Mouse (Mus musculus) liver, embryonic 14.5 days (tissue): ENCODE measurements around the gene Hist2h3b. TPM values are rescaled to one million over a fixed set of nuclear protein-coding genes. Genes with fewer than 3 reads are reported as not detected.

Source experiments
- ATAC-seq: fragments of 200-750 bp; cut with Nextera tagmentation; 2 replicates; pipeline ENCODE4 v1.8.0; 2017; ENCODE audit warnings: moderate number of reproducible peaks, mild to moderate bottlenecking, moderate library complexity; ENCODE audit not compliant: insufficient read depth
- DNase-seq, 3 experiments: peaks; one replicate each; pipeline ENCODE4 v3.0.0-alpha.2; 2012 to 2013; ENCODE audit warnings: low read depth in 3 of 3, low spot score in 3 of 3
- H3K27ac ChIP-seq: fragments of 300-500 bp; sonication (generic); 2 replicates; pipeline ENCODE4 v1.5.1; 2014; ENCODE audit warnings: moderate library complexity, mild to moderate bottlenecking, control low read depth, inconsistent platforms
- H3K27me3 ChIP-seq: fragments of 300-500 bp; sonication (generic); 2 replicates; pipeline ENCODE4 v1.6.1; 2014; ENCODE audit warnings: mild to moderate bottlenecking, low read length, moderate library complexity; ENCODE audit not compliant: control insufficient read depth, insufficient read depth
- H3K36me3 ChIP-seq: fragments of 300-500 bp; sonication (generic); replicated peaks from 2 replicates; pipeline ENCODE4 v1.6.1; 2014; ENCODE audit warnings: low read depth; ENCODE audit not compliant: control insufficient read depth, insufficient read depth
- H3K4me1 ChIP-seq, 2 experiments: fragments of 200-500 bp in 1 of 2; fragments of 300-500 bp in 1 of 2; sonication (generic) in 1 of 2; replicated peaks; 2 replicates each; pipeline ENCODE4 v1.6.1; 2012 to 2014; ENCODE audit warnings: antibody characterized with exemption in 1 of 2, inconsistent platforms in 1 of 2, low read length in 1 of 2; ENCODE audit not compliant: control insufficient read depth in 2 of 2, insufficient read depth in 2 of 2
- H3K4me2 ChIP-seq: fragments of 300-500 bp; sonication (generic); 2 replicates; pipeline ENCODE4 v1.6.1; 2014; ENCODE audit warnings: low read depth, mild to moderate bottlenecking, control low read depth, moderate library complexity
- H3K4me3 ChIP-seq, 2 experiments: fragments of 200-500 bp in 1 of 2; fragments of 300-500 bp in 1 of 2; sonication (generic) in 1 of 2; 2 replicates each; pipeline ENCODE4 v1.5.1; 2012 to 2014; ENCODE audit warnings: low read depth in 2 of 2, low read length in 2 of 2, mild to moderate bottlenecking in 2 of 2, control low read depth in 1 of 2, inconsistent platforms in 1 of 2, moderate library complexity in 1 of 2; ENCODE audit not compliant: insufficient read depth in 1 of 2
- H3K9ac ChIP-seq: fragments of 300-500 bp; sonication (generic); replicated peaks from 2 replicates; pipeline ENCODE4 v1.6.1; 2014; ENCODE audit warnings: mild to moderate bottlenecking, control low read depth, moderate library complexity
- H3K9me3 ChIP-seq: fragments of 300-500 bp; sonication (generic); 2 replicates; pipeline ENCODE4 v1.6.1; 2016; ENCODE audit warnings: low read length, mixed read lengths; ENCODE audit not compliant: control insufficient read depth
- CTCF ChIP-seq: IDR thresholded peaks from 2 replicates; pipeline ENCODE4 v1.5.1; 2016; ENCODE audit warnings: antibody characterized with exemption, low read depth, control low read depth
- EP300 ChIP-seq: IDR thresholded peaks from 2 replicates; pipeline ENCODE4 v1.6.1; 2016; ENCODE audit warnings: antibody characterized with exemption, low read depth
- WGBS: fragments of 180-500 bp; shearing (Covaris S2); extraction: QIAGEN DNeasy Blood & Tissue Kit; methylation state at CpG from one replicate; pipeline ENCODE4 v1.1.7; 2014; ENCODE audit not compliant: insufficient replicate concordance; 5-methylcytosine and 5-hydroxymethylcytosine counted together
- polyA plus RNA-seq, 2 experiments: library from polyadenylated mRNA; depleted of rRNA in 1 of 2; stranded (reverse) in 1 of 2; unstranded in 1 of 2; fragments of >200 nt; fragmentation: Nextera tagmentation in 1 of 2; extraction: Ambion mirVana in 1 of 2; gene quantifications; 2 replicates each; pipeline versions ENCODE4 v1.2.1 to v1.2.3; 2012 to 2014

The Hist2h3b gene
- polyA plus RNA-seq, 2 experiments, result 68.0 to 100 TPM

- no peaks in the 10 kb centered on the region for H3K36me3 ChIP-seq
- TF ChIP-seq EP300 (peak; percentile 57), CTCF (no peak)
- peak within 1 kb of the TSS; percentile 99 for H3K9ac ChIP-seq
- ATAC-seq, result peak; percentile 87
- WGBS, result under 1% methylated on average over 43 of the region's 43 CpGs
- H3K4me3 ChIP-seq, result peak within 1 kb of the TSS; percentile 73 to 79
- H3K27me3 ChIP-seq, result no peaks in the 10 kb centered on the region
- no peaks in the 10 kb centered on the region for H3K9me3 ChIP-seq
- peak; percentile 94 to 98 (median 95) for DNase-seq
- H3K4me1 ChIP-seq, result peaks cover 37 to 48% of the 10 kb centered on the region in 2 experiments
- H3K27ac ChIP-seq, result peak within 1 kb of the TSS; percentile 100
- peak within 1 kb of the TSS; percentile 81 for H3K4me2 ChIP-seq
Observed at GRCm38 (mm10) chr3:96220765-96221639, 47.5 kb upstream of the Hist2h3b start, which contains the start of the genes Hist2h2ac and Hist2h2be. Hist2h2ac (minus strand) TSS chr3:96220880. Hist2h2be (plus strand) TSS chr3:96221119.

- no peak for DNase-seq
- no peaks in the 10 kb centered on the region for H3K9me3 ChIP-seq
- no peaks in the 10 kb centered on the region for H3K27me3 ChIP-seq
- no peaks in the 10 kb centered on the region for H3K36me3 ChIP-seq
- H3K4me1 ChIP-seq, result peaks cover 41 to 51% of the 10 kb centered on the region in 2 experiments
- TF ChIP-seq EP300, result 0 out of 2 replicates have a peak, but pooled peaks have one; percentile 10
- TF ChIP-seq CTCF, result no peak
- H3K4me3 ChIP-seq, result peak overlapping the region; percentile 73 to 79
- WGBS, result 16% methylated on average over 9 of the region's 9 CpGs
- peak overlapping the region; percentile 81 for H3K4me2 ChIP-seq
- ATAC-seq, result no peak
- peak overlapping the region; percentile 100 for H3K27ac ChIP-seq
- peak overlapping the region; percentile 99 for H3K9ac ChIP-seq
Observed at GRCm38 (mm10) chr3:96221640-96222038, 46.8 kb upstream of the Hist2h3b start.

GRCm38 (mm10) chr3:96222774-96223173, 45.7 kb upstream of the Hist2h3b start:
- Histone ChIP-seq H3K4me3 (peak overlapping the region; percentile 54 to 73), H3K27me3 (no peaks in the 10 kb centered on the region), H3K27ac (peak overlapping the region; percentile 100), H3K36me3 (no peaks in the 10 kb centered on the region), H3K4me1 (peaks cover 41 to 54% of the 10 kb centered on the region in 2 experiments), H3K4me2 (peak overlapping the region; percentile 81), H3K9me3 (no peaks in the 10 kb centered on the region), H3K9ac (peak overlapping the region; percentile 99)
- TF ChIP-seq EP300 (no peak), CTCF (no peak)
- DNase-seq (no peak), ATAC-seq (no peak)
- 79% methylated on average over 4 of the region's 4 CpGs for WGBS

- no peaks in the 10 kb centered on the region for H3K9me3 ChIP-seq
- H3K27ac ChIP-seq, result peak overlapping the region; percentile 48
- H3K4me3 ChIP-seq, result peak overlapping the region; percentile 15 to 31; a peak in 2 of 4 replicates
- TF ChIP-seq CTCF (no peak), EP300 (no peak)
- peak overlapping the region; percentile 81 for H3K4me2 ChIP-seq
- H3K9ac ChIP-seq, result peak overlapping the region; percentile 56
- H3K27me3 ChIP-seq, result no peaks in the 10 kb centered on the region
- peaks cover 32 to 47% of the 10 kb centered on the region in 2 experiments for H3K4me1 ChIP-seq
- WGBS, result 51% methylated on average over 2 of the region's 2 CpGs
- no peaks in the 10 kb centered on the region for H3K36me3 ChIP-seq
- ATAC-seq (no peak), DNase-seq (no peak)
Observed at GRCm38 (mm10) chr3:96225421-96225820, 43.0 kb upstream of the Hist2h3b start.
